Mouse (Mus musculus) forebrain, embryonic 12.5 days (tissue): Measurements from ENCODE around the gene Dcst2. TPM values are rescaled to one million over a fixed set of nuclear protein-coding genes. Genes with fewer than 3 reads are reported as not detected.

Experiments
- ATAC-seq: fragments of 200-750 bp; cut with Nextera tagmentation; 2 replicates; pipeline ENCODE4 v1.8.0; 2017; ENCODE audit warnings: moderate TSS enrichment; ENCODE audit not compliant: low FRiP score
- H3K27ac ChIP-seq: fragments of 300-500 bp; sonication (generic); 2 replicates; pipeline ENCODE4 v1.5.1; 2016; ENCODE audit warnings: mild to moderate bottlenecking
- H3K27me3 ChIP-seq: fragments of 300-500 bp; sonication (generic); 2 replicates; pipeline ENCODE4 v1.6.1; 2016; ENCODE audit warnings: mild to moderate bottlenecking
- H3K36me3 ChIP-seq: fragments of 300-500 bp; sonication (generic); replicated peaks from 2 replicates; pipeline ENCODE4 v1.6.1; 2016; ENCODE audit warnings: mild to moderate bottlenecking
- H3K4me1 ChIP-seq: fragments of 300-500 bp; sonication (generic); 2 replicates; pipeline ENCODE4 v1.6.1; 2016
- H3K4me2 ChIP-seq: fragments of 300-500 bp; sonication (generic); 2 replicates; pipeline ENCODE4 v1.6.1; 2016; ENCODE audit warnings: mild to moderate bottlenecking, moderate library complexity
- H3K4me3 ChIP-seq: fragments of 300-500 bp; sonication (generic); replicated peaks from 2 replicates; pipeline ENCODE4 v1.5.1; 2016; ENCODE audit warnings: mild to moderate bottlenecking
- H3K9ac ChIP-seq: fragments of 300-500 bp; sonication (generic); 2 replicates; pipeline ENCODE4 v1.6.1; 2016; ENCODE audit warnings: mild to moderate bottlenecking
- H3K9me3 ChIP-seq: fragments of 300-500 bp; sonication (generic); 2 replicates; pipeline ENCODE4 v1.6.1; 2016
- WGBS: fragments of 180-500 bp; shearing (Covaris S2); methylation state at CpG from one replicate; pipeline ENCODE4 v1.1.7; 2016; 5-methylcytosine and 5-hydroxymethylcytosine counted together
- polyA plus RNA-seq: library from polyadenylated mRNA; unstranded; fragments of >200 nt; fragmentation: Nextera tagmentation; extraction: Ambion mirVana; gene quantifications from 2 replicates; pipeline ENCODE4 v1.2.1, GENCODE M21; 2016

Gene Dcst2
- polyA plus RNA-seq, 1 experiment from 2014 or later: 0.13 TPM

- no peaks in the 10 kb centered on the region for H3K36me3 ChIP-seq
- peak within 1 kb of the TSS; percentile 74 for H3K27ac ChIP-seq
- H3K4me2 ChIP-seq: peak within 1 kb of the TSS; percentile 97
- H3K4me1 ChIP-seq: peaks cover 63% of the 10 kb centered on the region
- under 1% methylated on average over 37 of the region's 42 CpGs for WGBS
- peak within 1 kb of the TSS; percentile 61 for H3K9ac ChIP-seq
- H3K4me3 ChIP-seq: peak within 1 kb of the TSS; percentile 50
- peaks cover 50% of the 10 kb centered on the region for H3K27me3 ChIP-seq
- peak; percentile 52 for ATAC-seq
- no peaks in the 10 kb centered on the region for H3K9me3 ChIP-seq
These were observed 32.5 kb downstream of the Dcst2 start, which contains the start of gene Zbtb7b for GRCm38 (mm10) chr3:89394006-89394893. Gene Zbtb7b (minus strand): TSS chr3:89394776.

GRCm38 (mm10) chr3:89394894-89395256, 33.1 kb downstream of the Dcst2 start:
- Histone ChIP-seq H3K9me3 (no peaks in the 10 kb centered on the region), H3K4me1 (peaks cover 63% of the 10 kb centered on the region), H3K27ac (0 out of 2 replicates have a peak overlapping the region, but pooled peaks have one; percentile 74), H3K4me3 (peak overlapping the region; percentile 50), H3K36me3 (0 out of 2 replicates have a peak, but pooled peaks cover 4% of the 10 kb centered on the region), H3K4me2 (peak overlapping the region; percentile 97), H3K27me3 (peaks cover 44% of the 10 kb centered on the region), H3K9ac (peak overlapping the region; percentile 61)
- WGBS: under 1% methylated on average over 11 of the region's 12 CpGs
- ATAC-seq: 0 out of 2 replicates have a peak, but pooled peaks have one; percentile 0

GRCm38 (mm10) chr3:89395419-89395805, 33.6 kb downstream of the Dcst2 start:
- peak overlapping the region; percentile 97 for H3K4me2 ChIP-seq
- peak overlapping the region; percentile 61; the same call in 1 of the 2 replicates for H3K9ac ChIP-seq
- 2% methylated on average over 10 of the region's 10 CpGs for WGBS
- no peak for ATAC-seq
- peak overlapping the region; percentile 50 for H3K4me3 ChIP-seq
- no peaks in the 10 kb centered on the region for H3K9me3 ChIP-seq
- no peak overlapping the region for H3K27ac ChIP-seq
- H3K4me1 ChIP-seq: peaks cover 60% of the 10 kb centered on the region
- peaks cover 39% of the 10 kb centered on the region for H3K27me3 ChIP-seq
- 0 out of 2 replicates have a peak, but pooled peaks cover 4% of the 10 kb centered on the region for H3K36me3 ChIP-seq

GRCm38 (mm10) chr3:89395806-89396653, 34.3 kb downstream of the Dcst2 start:
- peaks cover 54% of the 10 kb centered on the region for H3K4me1 ChIP-seq
- WGBS: under 1% methylated on average over 44 of the region's 44 CpGs

GRCm38 (mm10) chr3:89396654-89397005, 34.9 kb downstream of the Dcst2 start:
- Histone ChIP-seq H3K4me2 (peak overlapping the region; percentile 97), H3K9me3 (no peaks in the 10 kb centered on the region), H3K36me3 (peaks cover 10% of the 10 kb centered on the region), H3K27me3 (peaks cover 30% of the 10 kb centered on the region), H3K27ac (no peak overlapping the region), H3K4me1 (peaks cover 49% of the 10 kb centered on the region), H3K4me3 (peak overlapping the region; percentile 50), H3K9ac (no peak overlapping the region)
- no peak for ATAC-seq
- under 1% methylated on average over 4 of the region's 4 CpGs for WGBS

More at GRCm38 (mm10) chr3:89395806-89396653, 34.3 kb downstream of the Dcst2 start:
- ATAC-seq: no peak
- Histone ChIP-seq H3K27me3 (peaks cover 33% of the 10 kb centered on the region), H3K4me2 (peak overlapping the region; percentile 97), H3K9me3 (no peaks in the 10 kb centered on the region), H3K4me3 (peak overlapping the region; percentile 50), H3K9ac (peak overlapping the region; percentile 61), H3K36me3 (0 out of 2 replicates have a peak, but pooled peaks cover 4% of the 10 kb centered on the region), H3K27ac (no peak overlapping the region)

- Histone ChIP-seq H3K27ac (no peak overlapping the region), H3K36me3 (peaks cover 41% of the 10 kb centered on the region), H3K9me3 (no peaks in the 10 kb centered on the region), H3K9ac (no peak overlapping the region), H3K4me1 (peaks cover 6% of the 10 kb centered on the region), H3K4me2 (no peak overlapping the region), H3K4me3 (no peak overlapping the region), H3K27me3 (no peaks in the 10 kb centered on the region)
- no peak for ATAC-seq
- WGBS: 86% methylated on average over 7 of the region's 7 CpGs
These were observed 39.6 kb downstream of the Dcst2 start for GRCm38 (mm10) chr3:89401329-89401728.

- no peaks in the 10 kb centered on the region for H3K9me3 ChIP-seq
- H3K4me2 ChIP-seq: no peak within 1 kb of the TSS
- no peak within 1 kb of the TSS for H3K4me3 ChIP-seq
- H3K9ac ChIP-seq: no peak within 1 kb of the TSS
- no peaks in the 10 kb centered on the region for H3K27me3 ChIP-seq
- ATAC-seq: no peak
- H3K36me3 ChIP-seq: peaks cover 51% of the 10 kb centered on the region
- 80% methylated on average over 5 of the region's 5 CpGs for WGBS
- no peaks in the 10 kb centered on the region for H3K4me1 ChIP-seq
- H3K27ac ChIP-seq: no peak within 1 kb of the TSS
These were observed 40.9 kb downstream of the Dcst2 start, which contains the start of gene Lenep for GRCm38 (mm10) chr3:89402693-89403092. Gene Lenep (minus strand): TSS chr3:89402793.

GRCm38 (mm10) chr3:89406887-89407286, 45.1 kb downstream of the Dcst2 start:
- no peak for ATAC-seq
- H3K27me3 ChIP-seq: no peaks in the 10 kb centered on the region

GRCm38 (mm10) chr3:89408448-89408847, 46.7 kb downstream of the Dcst2 start:
- H3K4me1 ChIP-seq: peaks cover 10% of the 10 kb centered on the region
- H3K27ac ChIP-seq: no peak overlapping the region
- H3K4me3 ChIP-seq: no peak overlapping the region
- no peaks in the 10 kb centered on the region for H3K9me3 ChIP-seq
- H3K27me3 ChIP-seq: no peaks in the 10 kb centered on the region
- H3K36me3 ChIP-seq: peaks cover 28% of the 10 kb centered on the region
- WGBS: 63% methylated on average over 16 of the region's 16 CpGs
- no peak overlapping the region for H3K4me2 ChIP-seq
- H3K9ac ChIP-seq: no peak overlapping the region
- ATAC-seq: no peak

More at GRCm38 (mm10) chr3:89406887-89407286, 45.1 kb downstream of the Dcst2 start:
- Histone ChIP-seq H3K9ac (no peak overlapping the region), H3K27ac (no peak overlapping the region), H3K4me3 (no peak overlapping the region), H3K36me3 (peaks cover 43% of the 10 kb centered on the region), H3K4me2 (no peak overlapping the region), H3K4me1 (peaks cover 10% of the 10 kb centered on the region), H3K9me3 (no peaks in the 10 kb centered on the region)
- 95% methylated on average over 6 of the region's 6 CpGs for WGBS

GRCm38 (mm10) chr3:89409701-89410100, 47.9 kb downstream of the Dcst2 start:
- Histone ChIP-seq H3K27ac (no peak overlapping the region), H3K36me3 (peaks cover 31% of the 10 kb centered on the region), H3K27me3 (no peaks in the 10 kb centered on the region), H3K4me1 (peaks cover 10% of the 10 kb centered on the region), H3K4me2 (no peak overlapping the region), H3K9me3 (no peaks in the 10 kb centered on the region), H3K4me3 (no peak overlapping the region), H3K9ac (no peak overlapping the region)
- WGBS: 95% methylated on average over 3 of the region's 3 CpGs
- no peak for ATAC-seq

- ATAC-seq: no peak
- Histone ChIP-seq H3K27me3 (no peaks in the 10 kb centered on the region), H3K9me3 (no peaks in the 10 kb centered on the region), H3K9ac (peak overlapping the region; percentile 64), H3K4me2 (peak overlapping the region; percentile 69), H3K4me3 (peak overlapping the region; percentile 54), H3K36me3 (peaks cover 37% of the 10 kb centered on the region), H3K4me1 (peaks cover 10% of the 10 kb centered on the region), H3K27ac (no peak overlapping the region)
- WGBS: 81% methylated on average over 10 of the region's 10 CpGs
These were observed 49.1 kb downstream of the Dcst2 start for GRCm38 (mm10) chr3:89410864-89411263.
